Comparison of ENCODE assay signal across 1 mouse cellular context in genomic region chr8:120619235-120620180, GRCm38 (mm10).
TF ChIP-seq lines count a peak whose summit lies in the region.

No protein-coding gene starts in this region.

TF ChIP-seq in MEL, 35 proteins besides CTCF, POLR2A, EP300 and RAD21 (continued from another document):
- TF ChIP-seq KAT2A (conservative IDR thresholded peaks at IDR 0.05; ENCODE audit: low read depth, low read length) (no peak), ZKSCAN1 (IDR thresholded peaks at IDR 0.05; ENCODE audit: low read depth, low read length) (no peak), ZC3H11A (IDR thresholded peaks at IDR 0.05; ENCODE audit: low read depth, low read length) (no peak), RCOR1 (IDR thresholded peaks at IDR 0.05; ENCODE audit: low read depth, low read length) (no peak)
